Mouse (Mus musculus) cerebellum, postnatal 14 days (tissue): ENCODE measurements at regions not wholly inside any gene's neighbourhood (a gene's known extent, or its start where the extent isn't known, plus 50 kb on each side); places are given as distances from the start of the nearest gene placed in this dataset.
A peak's percentile ranks its signal among the peaks of the same experiment; 100 is the strongest.
"Not testable (repeated sequence)": the region's sequence is repeated elsewhere in the genome, so short reads cannot be mapped to it uniquely, and the experiment has no call there.

ENCODE experiments used
- DNase-seq, 2 experiments: peaks; one replicate each; pipeline ENCODE4 v3.0.0; 2021; ENCODE audit warnings: mixed read lengths in 2 of 2

GRCm38 (mm10) chr16:25478300-25478699 is 191.7 kb downstream of the Tprg start:
- DNase-seq: no peak

GRCm38 (mm10) chr16:25483831-25484254 is 197.2 kb downstream of the Tprg start:
- peak; percentile 38 to 47 for DNase-seq

- no peak for DNase-seq
Observed at GRCm38 (mm10) chr16:25485007-25485406, 198.4 kb downstream of the Tprg start.

GRCm38 (mm10) chr16:25486477-25487094 is 197.0 kb upstream of the Trp63 start:
- DNase-seq: no peak

- DNase-seq: no peak
Observed at GRCm38 (mm10) chr16:25490847-25491246, 192.7 kb upstream of the Trp63 start.

- no peak for DNase-seq
Observed at GRCm38 (mm10) chr16:25494153-25494552, 189.4 kb upstream of the Trp63 start.

- no peak for DNase-seq
Observed at GRCm38 (mm10) chr16:25495586-25496196, 187.9 kb upstream of the Trp63 start.

- DNase-seq: no peak
Observed at GRCm38 (mm10) chr16:25504829-25505228, 178.7 kb upstream of the Trp63 start.

GRCm38 (mm10) chr16:25517114-25517868 is 166.3 kb upstream of the Trp63 start:
- DNase-seq: no peak

GRCm38 (mm10) chr16:25523141-25523540 is 160.4 kb upstream of the Trp63 start:
- DNase-seq: not testable (repeated sequence)

GRCm38 (mm10) chr16:25523621-25524020 is 159.9 kb upstream of the Trp63 start:
- DNase-seq: no peak

- no peak for DNase-seq
Observed at GRCm38 (mm10) chr16:25527850-25528249, 155.7 kb upstream of the Trp63 start.

- DNase-seq: no peak
Observed at GRCm38 (mm10) chr16:25528313-25528712, 155.2 kb upstream of the Trp63 start.

- peak; percentile 9 to 17 for DNase-seq
Observed at GRCm38 (mm10) chr16:25529681-25530080, 153.9 kb upstream of the Trp63 start.

GRCm38 (mm10) chr16:25531761-25532336 is 151.7 kb upstream of the Trp63 start:
- DNase-seq: no peak

GRCm38 (mm10) chr16:25532519-25533205 is 150.9 kb upstream of the Trp63 start:
- peak in 1 of 2 experiments; percentile 2 for DNase-seq

- peak; percentile 88 to 89 for DNase-seq
Observed at GRCm38 (mm10) chr16:25533206-25533580, 150.4 kb upstream of the Trp63 start.

- no peak for DNase-seq
Observed at GRCm38 (mm10) chr16:25536550-25536949, 147.0 kb upstream of the Trp63 start.

GRCm38 (mm10) chr16:25549542-25550110 is 133.9 kb upstream of the Trp63 start:
- DNase-seq: no peak

- DNase-seq: no peak
Observed at GRCm38 (mm10) chr16:25557181-25557580, 126.4 kb upstream of the Trp63 start.

GRCm38 (mm10) chr16:25580216-25580615 is 103.3 kb upstream of the Trp63 start:
- no peak for DNase-seq

- no peak for DNase-seq
Observed at GRCm38 (mm10) chr16:25584337-25585069, 99.1 kb upstream of the Trp63 start.
